Mouse (Mus musculus) MEL (cell line): Measurements from ENCODE around the gene Tmem107. TPM values are rescaled to one million over a fixed set of nuclear protein-coding genes. Genes with fewer than 3 reads are reported as not detected.

Experiments used
- DNase-seq: peaks from one replicate; pipeline ENCODE4 v3.0.0; 2011; ENCODE audit warnings: low read depth, low spot score
- H3K27ac ChIP-seq: 2 replicates; pipeline ENCODE4 v1.5.1; 2012; ENCODE audit warnings: low read depth, mild to moderate bottlenecking, control low read depth, low read length, moderate library complexity; ENCODE audit not compliant: control insufficient read depth
- H3K27me3 ChIP-seq, 2 experiments: fragments of 150-350 bp in 1 of 2; sonication (generic) in 1 of 2; 2 replicates each; pipeline ENCODE4 v1.6.1; 2012; ENCODE audit warnings: low read length in 2 of 2, mild to moderate bottlenecking in 2 of 2, improper control_type of control experiment in 1 of 2, moderate library complexity in 1 of 2; ENCODE audit not compliant: insufficient read depth in 2 of 2, control insufficient read depth in 1 of 2
- H3K36me3 ChIP-seq, 2 experiments: 2 replicates each; pipeline ENCODE4 v1.6.1; 2012 to 2014; ENCODE audit warnings: low read length in 2 of 2, improper control_type of control experiment in 1 of 2, inconsistent platforms in 1 of 2, mild to moderate bottlenecking in 1 of 2; ENCODE audit not compliant: insufficient read depth in 2 of 2, control insufficient read depth in 1 of 2
- H3K4me1 ChIP-seq, 2 experiments: fragments of 150-350 bp in 1 of 2; sonication (generic) in 1 of 2; 2 replicates each; pipeline ENCODE4 v1.6.1; 2012; ENCODE audit warnings: low read length in 2 of 2, improper control_type of control experiment in 1 of 2, mild to moderate bottlenecking in 1 of 2; ENCODE audit not compliant: insufficient read depth in 2 of 2, control insufficient read depth in 1 of 2
- H3K4me3 ChIP-seq, 2 experiments: fragments of 150-350 bp in 1 of 2; sonication (generic) in 1 of 2; 2 replicates each; pipeline ENCODE4 v1.5.1; 2012; ENCODE audit warnings: low read depth in 2 of 2, low read length in 2 of 2, mild to moderate bottlenecking in 2 of 2, moderate library complexity in 2 of 2, control low read depth in 1 of 2, improper control_type of control experiment in 1 of 2; ENCODE audit not compliant: control insufficient read depth in 1 of 2, insufficient read depth in 1 of 2
- H3K79me2 ChIP-seq: 2 replicates; pipeline ENCODE4 v1.6.1; 2012; ENCODE audit warnings: mild to moderate bottlenecking, low read length, moderate library complexity; ENCODE audit not compliant: control insufficient read depth, poor library complexity, insufficient read depth
- H3K9ac ChIP-seq: 2 replicates; pipeline ENCODE4 v1.6.1; 2012; ENCODE audit warnings: low read depth, mild to moderate bottlenecking, control low read depth, low read length, moderate library complexity; ENCODE audit not compliant: control insufficient read depth, poor library complexity, severe bottlenecking
- H3K9me3 ChIP-seq: fragments of 150-350 bp; sonication (generic); replicated peaks from 2 replicates; pipeline ENCODE4 v1.6.1; 2012; ENCODE audit warnings: mild to moderate bottlenecking, low read length, improper control_type of control experiment, moderate library complexity; ENCODE audit not compliant: insufficient read depth
- CHD1 ChIP-seq: IDR thresholded peaks from 2 replicates; pipeline ENCODE4 v1.6.1; 2012; ENCODE audit warnings: low read depth, mild to moderate bottlenecking, inconsistent platforms, low read length, improper control_type of control experiment
- CTCF ChIP-seq, 3 experiments: IDR thresholded peaks in 2 of 3; conservative IDR thresholded peaks in 1 of 3; 2 replicates each; pipeline ENCODE4 v1.5.1; 2011 to 2012; ENCODE audit warnings: low read length in 3 of 3, low read depth in 2 of 3, mild to moderate bottlenecking in 2 of 3, improper control_type of control experiment in 1 of 3, inconsistent platforms in 1 of 3, mixed read lengths in 1 of 3, moderate library complexity in 1 of 3; ENCODE audit not compliant: control insufficient read depth in 1 of 3, insufficient read depth in 1 of 3, poor library complexity in 1 of 3, severe bottlenecking in 1 of 3
- E2F4 ChIP-seq: IDR thresholded peaks from 2 replicates; pipeline ENCODE4 v1.6.1; 2011; ENCODE audit warnings: low read depth, low read length, improper control_type of control experiment, borderline replicate concordance
- ELF1 ChIP-seq: IDR thresholded peaks from 2 replicates; pipeline ENCODE4 v1.6.1; 2014; ENCODE audit warnings: low read depth, mild to moderate bottlenecking, inconsistent platforms, low read length, improper control_type of control experiment, moderate library complexity
- EP300 ChIP-seq, 2 experiments: IDR thresholded peaks; 2 replicates each; pipeline ENCODE4 v1.6.1; 2011; ENCODE audit warnings: improper control_type of control experiment in 2 of 2, low read length in 2 of 2, low read depth in 1 of 2, mild to moderate bottlenecking in 1 of 2
- GATA1 ChIP-seq: IDR thresholded peaks from 2 replicates; pipeline ENCODE4 v1.6.1; 2011; ENCODE audit warnings: low read depth, low read length, improper control_type of control experiment
- HCFC1 ChIP-seq: IDR thresholded peaks from 2 replicates; pipeline ENCODE4 v1.6.1; 2012; ENCODE audit warnings: low read depth, mild to moderate bottlenecking, inconsistent platforms, low read length, improper control_type of control experiment, moderate library complexity
- KAT2A ChIP-seq: conservative IDR thresholded peaks from 2 replicates; pipeline ENCODE4 v1.6.1; 2012; ENCODE audit warnings: low read depth, low read length, improper control_type of control experiment, inconsistent platforms
- MAX ChIP-seq: IDR thresholded peaks from 2 replicates; pipeline ENCODE4 v1.6.1; 2011; ENCODE audit warnings: low read length, improper control_type of control experiment
- MAZ ChIP-seq: IDR thresholded peaks from 2 replicates; pipeline ENCODE4 v1.6.1; 2012; ENCODE audit warnings: low read depth, mild to moderate bottlenecking, inconsistent platforms, low read length, improper control_type of control experiment
- MEF2A ChIP-seq: IDR thresholded peaks from 2 replicates; pipeline ENCODE4 v1.6.1; 2014; ENCODE audit warnings: low read depth, mild to moderate bottlenecking, inconsistent platforms, low read length, improper control_type of control experiment; ENCODE audit not compliant: poor library complexity, insufficient replicate concordance, severe bottlenecking; ENCODE audit errors: extremely low read depth
- MYB ChIP-seq: IDR thresholded peaks from 2 replicates; pipeline ENCODE4 v1.6.1; 2011; ENCODE audit warnings: mild to moderate bottlenecking, low read depth, low read length, improper control_type of control experiment
- MYC ChIP-seq: IDR thresholded peaks from 2 replicates; pipeline ENCODE4 v1.6.1; 2011; ENCODE audit warnings: low read depth, mild to moderate bottlenecking, low read length, improper control_type of control experiment, moderate library complexity
- NRF1 ChIP-seq: IDR thresholded peaks from 2 replicates; pipeline ENCODE4 v1.6.1; 2014; ENCODE audit warnings: low read depth, mild to moderate bottlenecking, inconsistent platforms, low read length, improper control_type of control experiment, moderate library complexity; ENCODE audit not compliant: poor library complexity, insufficient read depth, severe bottlenecking
- POLR2AphosphoS2 ChIP-seq: IDR thresholded peaks from 2 replicates; pipeline ENCODE4 v1.6.1; 2011; ENCODE audit warnings: low read length, improper control_type of control experiment
- RCOR1 ChIP-seq: IDR thresholded peaks from 2 replicates; pipeline ENCODE4 v1.6.1; 2012; ENCODE audit warnings: low read depth, mild to moderate bottlenecking, inconsistent platforms, low read length, improper control_type of control experiment
- SIN3A ChIP-seq: IDR thresholded peaks from 2 replicates; pipeline ENCODE4 v1.6.1; 2012; ENCODE audit warnings: low read length, improper control_type of control experiment, inconsistent platforms
- SMC3 ChIP-seq: IDR thresholded peaks from 2 replicates; pipeline ENCODE4 v1.6.1; 2011; ENCODE audit warnings: low read depth, low read length, improper control_type of control experiment
- TAL1 ChIP-seq: IDR thresholded peaks from 2 replicates; pipeline ENCODE4 v1.6.1; 2012; ENCODE audit warnings: mild to moderate bottlenecking, inconsistent platforms, low read length, moderate library complexity, mixed read lengths
- TCF12 ChIP-seq: IDR thresholded peaks from 2 replicates; pipeline ENCODE4 v1.6.1; 2014; ENCODE audit warnings: low read depth, mild to moderate bottlenecking, inconsistent platforms, low read length, improper control_type of control experiment, moderate library complexity
- USF2 ChIP-seq, 2 experiments: IDR thresholded peaks; 2 replicates each; pipeline ENCODE4 v1.6.1; 2011 to 2012; ENCODE audit warnings: improper control_type of control experiment in 2 of 2, low read length in 2 of 2, borderline replicate concordance in 1 of 2, inconsistent platforms in 1 of 2, low read depth in 1 of 2, mild to moderate bottlenecking in 1 of 2; ENCODE audit not compliant: insufficient read depth in 1 of 2
- ZC3H11A ChIP-seq: IDR thresholded peaks from 2 replicates; pipeline ENCODE4 v1.6.1; 2012; ENCODE audit warnings: low read depth, mild to moderate bottlenecking, inconsistent platforms, low read length, improper control_type of control experiment
- ZKSCAN1 ChIP-seq: IDR thresholded peaks from 2 replicates; pipeline ENCODE4 v1.6.1; 2012; ENCODE audit warnings: low read depth, mild to moderate bottlenecking, inconsistent platforms, low read length, improper control_type of control experiment, moderate library complexity
- ZMIZ1 ChIP-seq: IDR thresholded peaks from 2 replicates; pipeline ENCODE4 v1.6.1; 2012; ENCODE audit warnings: low read depth, mild to moderate bottlenecking, inconsistent platforms, low read length, improper control_type of control experiment, moderate library complexity
- polyA plus RNA-seq, 2 experiments: library from polyadenylated mRNA; stranded (reverse) in 1 of 2; unstranded in 1 of 2; fragments of >175 nt in 1 of 2; fragments of >200 nt in 1 of 2; gene quantifications; 2 replicates each; pipeline versions ENCODE4 v1.2.1 to v1.2.4; 2012; ENCODE audit warnings: low replicate concordance in 2 of 2, low read depth in 1 of 2; ENCODE audit not compliant: insufficient read length in 2 of 2, insufficient read depth in 1 of 2, missing spikeins in 1 of 2
- total RNA-seq: library from RNA; depleted of rRNA; stranded (reverse); fragments of 300-350 nt; gene quantifications from 2 replicates; pipeline ENCODE4 v1.2.3, GENCODE M21; 2012

The Tmem107 gene
- total and polyA plus RNA-seq, 3 experiments, result 47.0 to 79.5 TPM; not detected in 1

DNA sequence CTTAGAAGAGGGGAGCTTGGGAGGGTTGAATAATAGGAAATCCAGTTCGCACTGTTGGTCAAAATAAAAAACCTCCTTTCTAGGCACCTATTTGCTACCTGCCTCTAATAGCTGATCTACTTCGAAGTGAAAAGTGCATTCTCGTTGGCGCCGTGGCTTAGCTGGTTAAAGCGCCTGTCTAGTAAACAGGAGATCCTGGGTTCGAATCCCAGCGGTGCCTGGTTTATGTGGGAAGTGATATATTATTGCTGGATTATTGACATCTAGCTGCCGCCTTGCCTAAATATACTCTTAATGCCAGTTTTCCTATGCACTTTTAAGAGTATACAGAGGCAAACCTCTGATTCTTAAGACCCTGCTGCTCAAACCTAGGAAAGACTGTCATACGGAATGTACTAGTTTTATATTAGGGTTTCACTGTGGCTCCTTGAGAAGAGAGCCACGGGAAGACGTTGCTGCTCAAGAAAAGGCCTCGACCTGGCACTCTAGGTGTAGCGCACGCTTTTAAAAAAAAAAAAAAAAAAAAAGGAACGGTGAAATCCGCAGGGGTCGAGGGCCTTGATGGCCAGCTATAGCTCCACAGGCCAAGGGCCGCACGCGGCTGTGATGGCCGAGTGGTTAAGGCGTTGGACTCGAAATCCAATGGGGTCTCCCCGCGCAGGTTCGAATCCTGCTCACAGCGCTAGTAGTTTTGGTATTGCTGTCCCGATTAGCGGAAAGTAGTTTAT, 39.9 kb downstream of the Tmem107 start (continued):
- TF ChIP-seq POLR2AphosphoS2 (peak; percentile 89; the same call in 1 of the 2 replicates), ELF1 (peak; percentile 61; the same call in 1 of the 2 replicates), MAX (no peak), KAT2A (no peak; the same call in 1 of the 2 replicates), RCOR1 (no peak), MAZ (no peak), SMC3 (no peak), E2F4 (no peak; the same call in 1 of the 2 replicates), MYB (no peak), GATA1 (0 out of 2 replicates have a peak, but pooled peaks have one; percentile 9), MEF2A (no peak), ZKSCAN1 (no peak; the same call in 1 of the 2 replicates), CTCF (IDR thresholded peaks at IDR 0.05 in 2 of 3, conservative IDR thresholded peaks at IDR 0.05 in 1 of 3; ENCODE audit: control insufficient read depth in 1 of 3, insufficient read depth in 1 of 3, low read depth in 2 of 3, low read length in 3 of 3, poor library complexity in 1 of 3, severe bottlenecking in 1 of 3) (no peak), TAL1 (no peak), MYC (0 out of 2 replicates have a peak, but pooled peaks have one; percentile 62), NRF1 (no peak), ZMIZ1 (no peak), USF2 (IDR thresholded peaks at IDR 0.05; ENCODE audit: borderline replicate concordance in 1 of 2, insufficient read depth in 1 of 2, low read depth in 1 of 2, low read length in 2 of 2) (no peak)

DNA sequence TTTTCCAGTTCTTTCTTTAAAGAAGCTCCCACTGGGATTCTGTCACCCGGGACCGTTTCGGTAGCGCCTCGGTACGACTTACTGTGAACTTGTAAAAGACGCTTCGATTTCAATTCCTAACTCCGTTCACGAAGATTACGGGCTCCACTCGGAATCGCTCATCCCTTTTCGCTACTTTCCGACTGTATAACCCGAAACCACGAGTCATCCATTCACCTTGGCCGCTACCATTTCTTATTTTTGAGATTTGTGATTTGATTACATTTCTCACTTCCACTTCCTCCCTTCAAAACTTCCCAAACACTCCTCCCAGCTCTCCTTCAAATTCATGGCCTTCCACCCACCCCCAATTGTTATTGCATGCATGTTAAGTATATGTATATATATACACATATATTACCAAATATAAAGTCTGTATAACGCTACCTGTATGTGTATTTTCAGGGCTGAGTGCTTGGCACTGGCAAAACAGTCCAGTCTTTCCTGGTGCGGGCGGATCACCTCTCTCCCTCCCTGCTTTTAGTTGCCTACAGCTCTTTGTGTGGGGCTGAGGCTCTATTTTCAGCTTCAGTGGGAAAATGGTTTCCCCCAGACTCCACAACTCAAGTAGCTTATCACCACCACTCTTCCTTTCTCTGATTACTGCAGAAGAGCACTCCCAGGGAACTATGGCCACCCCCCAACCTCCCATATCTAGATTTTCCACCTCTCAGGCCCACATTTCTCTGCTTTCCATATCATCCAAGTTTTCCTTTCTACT, 40.6 kb downstream of the Tmem107 start:
- H3K79me2 ChIP-seq, result no peaks in the 10 kb centered on the region
- DNase-seq, result no peak
- peaks cover 0 to 7% of the 10 kb centered on the region in 2 experiments; a peak in 2 of 4 replicates for H3K36me3 ChIP-seq
- H3K27me3 ChIP-seq, result no peaks in the 10 kb centered on the region
- peak overlapping the region; percentile 48 to 78 for H3K4me3 ChIP-seq
- H3K27ac ChIP-seq, result peak overlapping the region; percentile 45
- peak overlapping the region; percentile 76 for H3K9ac ChIP-seq
- H3K9me3 ChIP-seq, result no peaks in the 10 kb centered on the region
- peaks cover 0 to 12% of the 10 kb centered on the region in 2 experiments; a peak in 2 of 4 replicates for H3K4me1 ChIP-seq
- no peak for TF ChIP-seq EP300 (IDR thresholded peaks at IDR 0.05; ENCODE audit: low read depth in 1 of 2, low read length in 2 of 2)
- TF ChIP-seq TCF12, result no peak
- 0 out of 2 replicates have a peak, but pooled peaks have one; percentile 23 for TF ChIP-seq MAZ
- no peak for TF ChIP-seq ZC3H11A
- peak; percentile 13; the same call in 1 of the 2 replicates for TF ChIP-seq HCFC1
- 0 out of 2 replicates have a peak, but pooled peaks have one; percentile 33 for TF ChIP-seq CHD1
- TF ChIP-seq SIN3A, result 0 out of 2 replicates have a peak, but pooled peaks have one; percentile 69
